Mouse (Mus musculus) thymus, adult 2 months (tissue): ENCODE results near the gene Numa1. TPM values are rescaled to one million over a fixed set of nuclear protein-coding genes. Genes with fewer than 3 reads are reported as not detected.
"Not testable (repeated sequence)": the region's sequence is repeated elsewhere in the genome, so short reads cannot be mapped to it uniquely, and the experiment has no call there.

Experiments
- DNase-seq: peaks from one replicate; pipeline ENCODE4 v3.0.0; 2021
- H3K27ac ChIP-seq: fragments of 200-500 bp; 2 replicates; pipeline ENCODE4 v1.5.1; 2012; ENCODE audit warnings: low read length, control low read depth; ENCODE audit not compliant: control insufficient read depth, insufficient read depth
- H3K27me3 ChIP-seq: fragments of 200-500 bp; 2 replicates; pipeline ENCODE4 v1.6.1; 2012; ENCODE audit warnings: mild to moderate bottlenecking, low read length, moderate library complexity, mixed read lengths; ENCODE audit not compliant: control insufficient read depth, insufficient read depth
- H3K36me3 ChIP-seq: fragments of 200-500 bp; 2 replicates; pipeline ENCODE4 v1.6.1; 2012; ENCODE audit warnings: mild to moderate bottlenecking, low read length, moderate library complexity; ENCODE audit not compliant: control insufficient read depth, insufficient read depth
- H3K4me1 ChIP-seq: fragments of 200-500 bp; replicated peaks from 2 replicates; pipeline ENCODE4 v1.6.1; 2012; ENCODE audit warnings: low read length; ENCODE audit not compliant: control insufficient read depth, insufficient read depth
- H3K4me3 ChIP-seq: fragments of 200-500 bp; 2 replicates; pipeline ENCODE4 v1.5.1; 2012; ENCODE audit warnings: mild to moderate bottlenecking, low read length, control low read depth, moderate library complexity; ENCODE audit not compliant: control insufficient read depth, insufficient read depth
- CTCF ChIP-seq: fragments of 200-500 bp; IDR thresholded peaks from 2 replicates; pipeline ENCODE4 v1.5.1; 2012; ENCODE audit warnings: mild to moderate bottlenecking, control low read depth, low read length, moderate library complexity, borderline replicate concordance; ENCODE audit not compliant: control insufficient read depth, poor library complexity, insufficient read depth; ENCODE audit errors: extremely low read depth
- POLR2A ChIP-seq: fragments of 200-500 bp; IDR thresholded peaks from 2 replicates; pipeline ENCODE4 v1.6.1; 2012; ENCODE audit warnings: mild to moderate bottlenecking, low read length, control low read depth, moderate library complexity; ENCODE audit not compliant: control insufficient read depth, poor library complexity, insufficient read depth; ENCODE audit errors: extremely low read depth
- WGBS: fragments of 180-500 bp; shearing (Covaris S2); methylation state at CpG from one replicate; pipeline ENCODE4 v1.1.7; 2018; 5-methylcytosine and 5-hydroxymethylcytosine counted together
- polyA plus RNA-seq: library from polyadenylated mRNA; depleted of rRNA; stranded (reverse); fragments of >200 nt; gene quantifications from 2 replicates; pipeline ENCODE4 v1.2.3, GENCODE M21; 2012

The Numa1 gene
- polyA plus RNA-seq, 1 experiment, result 166 TPM

DNA sequence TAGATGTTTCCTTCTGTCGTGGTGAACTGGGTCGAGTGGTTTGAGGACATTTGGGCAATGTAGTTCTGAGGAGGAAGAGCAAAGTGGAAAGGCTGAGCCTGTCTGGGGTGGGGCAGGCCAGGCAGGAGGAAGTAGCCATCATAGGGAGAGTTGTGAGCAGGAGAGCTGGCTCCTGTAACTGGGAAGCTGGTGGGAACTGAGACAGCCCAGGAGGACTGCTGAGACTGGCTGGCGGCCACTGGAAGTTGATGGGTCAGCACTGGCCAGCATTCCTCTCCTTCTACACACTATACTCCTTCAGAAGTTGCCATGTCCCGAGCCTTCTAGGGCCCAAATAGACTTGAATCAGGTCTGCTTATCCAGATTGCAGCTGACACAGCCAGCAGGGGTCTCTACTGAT, 25.5 kb upstream of the Numa1 start:
- TF ChIP-seq POLR2A (no peak), CTCF (no peak)
- H3K36me3 ChIP-seq, result peaks cover 21% of the 10 kb centered on the region
- no peaks in the 10 kb centered on the region for H3K27me3 ChIP-seq
- H3K4me3 ChIP-seq, result no peak overlapping the region
- H3K4me1 ChIP-seq, result peaks cover 6% of the 10 kb centered on the region
- H3K27ac ChIP-seq, result no peak overlapping the region
- no peak for DNase-seq
- 52% methylated on average over 4 of the region's 4 CpGs for WGBS

DNA sequence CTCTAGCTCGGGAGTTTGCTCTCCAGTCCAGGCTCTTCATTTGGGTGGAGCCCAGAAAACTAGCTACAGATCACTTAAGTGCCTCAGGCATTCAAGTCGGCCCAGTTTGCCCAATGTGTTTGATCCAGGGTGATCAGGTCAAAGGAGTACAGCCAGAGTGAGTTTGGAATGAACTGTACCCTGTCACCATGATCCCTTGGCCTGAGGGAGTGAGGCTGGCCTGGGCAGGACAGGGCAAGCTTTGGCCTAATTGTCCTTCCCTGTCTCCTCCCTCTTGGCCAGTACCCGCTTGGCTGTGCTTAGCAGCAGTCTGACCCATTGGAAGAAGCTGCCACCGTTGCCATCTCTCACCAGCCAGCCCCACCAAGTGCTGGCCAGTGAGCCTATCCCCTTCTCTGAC, 23.8 kb upstream of the Numa1 start:
- H3K27ac ChIP-seq, result no peak overlapping the region

DNA sequence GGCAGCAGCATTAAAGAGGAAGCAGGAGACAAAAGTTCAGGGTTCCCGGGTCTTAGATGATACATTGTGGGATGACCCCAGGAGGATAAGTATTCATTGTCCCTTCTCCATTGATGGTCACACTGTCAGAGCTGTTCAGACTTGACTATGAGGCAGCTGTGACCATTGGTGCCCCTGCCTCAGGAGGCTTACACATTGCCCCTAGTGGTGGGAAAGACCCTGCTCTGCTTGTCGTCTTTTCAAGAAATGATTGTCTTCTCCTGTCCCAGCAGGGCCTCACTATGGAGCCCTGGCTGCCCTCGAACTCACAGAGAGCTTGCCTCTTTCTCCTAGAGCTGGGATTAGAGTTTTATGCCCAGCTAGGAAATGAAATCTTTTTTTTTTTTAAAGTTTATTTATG, 21.9 kb upstream of the Numa1 start:
- 77% methylated on average over 3 of the region's 3 CpGs for WGBS
- no peak overlapping the region for H3K4me3 ChIP-seq
- H3K27me3 ChIP-seq, result no peaks in the 10 kb centered on the region
- peaks cover 23% of the 10 kb centered on the region for H3K36me3 ChIP-seq
- H3K27ac ChIP-seq, result no peak overlapping the region
- no peak for TF ChIP-seq CTCF
- no peak for TF ChIP-seq POLR2A
- no peaks in the 10 kb centered on the region; the same call in 1 of the 2 replicates for H3K4me1 ChIP-seq
- no peak for DNase-seq

More for the DNA sequence above, 23.8 kb upstream of the Numa1 start:
- peaks cover 6% of the 10 kb centered on the region for H3K4me1 ChIP-seq
- H3K36me3 ChIP-seq, result peaks cover 23% of the 10 kb centered on the region
- H3K4me3 ChIP-seq, result no peak overlapping the region
- 82% methylated on average over 4 of the region's 4 CpGs for WGBS
- no peak for DNase-seq
- H3K27me3 ChIP-seq, result no peaks in the 10 kb centered on the region
- no peak for TF ChIP-seq POLR2A

DNA sequence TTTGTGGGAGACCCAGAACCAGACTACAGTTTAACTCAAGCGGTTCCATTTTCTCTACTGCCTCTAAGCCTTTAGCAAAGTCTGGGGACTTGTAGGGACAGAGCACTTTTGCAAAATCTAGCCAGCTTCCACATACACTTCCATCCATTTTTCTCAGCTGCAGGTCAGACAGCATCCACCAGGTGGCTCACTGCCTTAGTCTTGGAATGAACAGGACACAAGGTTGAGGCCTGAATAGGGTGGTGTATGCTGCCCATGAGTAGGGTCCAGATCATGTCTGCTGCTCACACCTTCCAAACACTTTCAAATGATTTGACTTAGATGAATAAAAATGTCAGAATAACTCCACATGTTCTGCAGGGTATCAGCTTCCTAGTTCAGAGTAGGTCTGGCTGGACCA, 15.8 kb upstream of the Numa1 start:
- Histone ChIP-seq H3K36me3 (peaks cover 4% of the 10 kb centered on the region), H3K4me3 (no peak overlapping the region), H3K27me3 (no peaks in the 10 kb centered on the region), H3K4me1 (no peaks in the 10 kb centered on the region), H3K27ac (no peak overlapping the region)
- DNase-seq, result peak; percentile 56
- TF ChIP-seq CTCF (no peak), POLR2A (no peak)
- 42% methylated on average over 1 of the region's 1 CpGs for WGBS

DNA sequence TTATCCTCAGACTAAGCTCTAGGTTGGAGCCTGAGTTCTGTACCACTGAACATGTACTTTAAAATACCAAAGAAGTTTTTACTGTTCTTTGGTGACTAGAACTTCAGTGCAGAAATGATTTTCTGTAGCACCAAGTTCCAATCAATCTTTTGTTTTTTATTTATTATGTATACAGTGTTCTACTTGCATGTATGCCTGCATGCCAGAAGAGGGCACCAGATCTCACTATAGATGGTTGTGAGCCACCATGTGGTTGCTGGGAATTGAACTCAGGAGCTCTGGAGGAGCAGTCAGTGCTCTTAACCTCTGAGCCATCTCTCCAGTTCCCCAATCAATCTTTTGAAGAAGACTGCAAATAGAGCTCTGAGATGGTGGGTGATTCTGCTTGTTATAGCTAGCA, 8.0 kb upstream of the Numa1 start:
- DNase-seq, H3K36me3 ChIP-seq, H3K27ac ChIP-seq, H3K4me1 ChIP-seq, H3K4me3 ChIP-seq, H3K27me3 ChIP-seq: not testable (repeated sequence)

DNA sequence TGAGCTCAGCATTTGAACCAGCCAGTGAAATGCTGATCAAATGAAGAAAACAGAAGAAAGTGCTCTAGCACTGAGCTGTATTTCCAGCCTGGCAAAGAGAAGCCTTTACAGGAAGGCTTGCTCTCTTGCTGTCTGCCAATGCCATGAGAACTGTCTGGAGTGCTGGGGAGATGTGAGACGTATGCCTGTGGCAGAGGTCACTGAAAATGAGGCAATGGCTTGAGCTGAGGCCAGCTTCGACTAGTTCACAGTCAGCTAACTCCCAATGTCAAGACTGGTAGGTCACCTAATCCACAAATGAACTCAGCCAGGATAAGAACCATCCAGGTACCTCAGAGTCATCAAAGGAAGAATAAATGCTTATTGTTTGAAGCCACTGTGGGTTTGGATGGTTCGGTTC, 5.8 kb upstream of the Numa1 start:
- H3K27me3 ChIP-seq, result no peaks in the 10 kb centered on the region
- H3K27ac ChIP-seq, result no peak overlapping the region
- H3K36me3 ChIP-seq, result no peaks in the 10 kb centered on the region
- 94% methylated on average over 3 of the region's 3 CpGs for WGBS
- no peak overlapping the region for H3K4me3 ChIP-seq
- H3K4me1 ChIP-seq, result no peaks in the 10 kb centered on the region
- TF ChIP-seq POLR2A, result no peak
- no peak for TF ChIP-seq CTCF
- no peak for DNase-seq

DNA sequence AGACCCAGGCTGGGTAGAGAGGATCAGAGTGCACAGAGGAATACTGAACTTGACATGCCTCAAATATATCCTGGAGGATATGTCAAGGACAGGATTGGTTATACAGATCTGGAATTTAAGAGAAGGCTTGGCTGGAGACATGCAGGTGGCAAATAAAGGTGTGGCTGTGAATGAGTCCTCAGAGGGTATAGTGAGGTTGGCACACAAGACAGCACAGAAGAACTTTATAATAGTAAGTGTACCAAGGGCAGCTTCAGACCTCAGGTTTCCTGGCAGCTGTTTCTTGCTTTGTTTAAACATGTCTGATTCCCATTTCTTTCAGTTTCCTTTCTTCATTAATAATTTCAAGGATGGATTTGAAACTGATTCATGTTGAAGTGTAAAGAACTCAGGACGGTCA, 1.4 kb upstream of the Numa1 start:
- H3K27me3 ChIP-seq, result no peaks in the 10 kb centered on the region
- WGBS, result 89% methylated on average over 1 of the region's 1 CpGs
- H3K36me3 ChIP-seq, result no peaks in the 10 kb centered on the region
- no peak overlapping the region for H3K4me3 ChIP-seq
- DNase-seq, result no peak
- H3K4me1 ChIP-seq, result 0 out of 2 replicates have a peak, but pooled peaks cover 2% of the 10 kb centered on the region
- H3K27ac ChIP-seq, result no peak overlapping the region
- TF ChIP-seq CTCF, result no peak
- no peak for TF ChIP-seq POLR2A

DNA sequence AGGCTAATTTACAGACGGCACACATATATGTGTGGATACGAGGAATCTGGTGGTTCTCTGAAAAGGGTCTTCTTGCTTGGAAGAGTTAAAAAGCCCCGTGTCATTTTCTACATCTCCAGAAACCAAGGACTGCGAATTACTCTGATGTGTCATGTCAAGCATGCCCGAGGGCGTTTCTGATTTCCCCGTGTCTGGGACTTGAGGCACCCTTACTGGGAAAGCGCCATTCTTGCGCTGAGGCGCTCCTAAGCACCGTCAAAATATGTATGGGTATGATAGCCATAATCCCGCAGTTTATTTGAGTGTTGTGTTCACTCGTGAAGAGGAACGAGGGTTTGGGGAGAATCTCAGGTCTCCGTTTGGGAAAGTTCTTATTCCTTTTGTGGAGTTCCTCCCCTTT, 611 bp upstream of the Numa1 start:
- peak overlapping the region; percentile 20; the same call in 1 of the 2 replicates for H3K27ac ChIP-seq
- no peak for TF ChIP-seq CTCF
- TF ChIP-seq POLR2A, result no peak
- 4% methylated on average over 15 of the region's 15 CpGs for WGBS

More for the DNA sequence above, 611 bp upstream of the Numa1 start:
- Histone ChIP-seq H3K4me1 (0 out of 2 replicates have a peak, but pooled peaks cover 2% of the 10 kb centered on the region), H3K4me3 (peak overlapping the region; percentile 83), H3K36me3 (no peaks in the 10 kb centered on the region), H3K27me3 (no peaks in the 10 kb centered on the region)
- no peak for DNase-seq
